Mouse (Mus musculus) heart, adult 2 months (tissue): ENCODE measurements around the gene Zcchc7.

ENCODE experiments used
- CTCF ChIP-seq: fragments of 200-600 bp; IDR thresholded peaks from 2 replicates; pipeline ENCODE4 v1.8.1; 2022; ENCODE audit warnings: antibody characterized with exemption, mild to moderate bottlenecking, moderate library complexity
- EP300 ChIP-seq: fragments of 200-500 bp; IDR thresholded peaks from 2 replicates; pipeline ENCODE4 v1.6.1; 2011; ENCODE audit warnings: low read depth, low read length, control low read depth; ENCODE audit not compliant: insufficient read depth
- POLR2A ChIP-seq: fragments of 200-500 bp; IDR thresholded peaks from 2 replicates; pipeline ENCODE4 v1.6.1; 2011; ENCODE audit warnings: mild to moderate bottlenecking, low read depth, low read length, control low read depth; ENCODE audit not compliant: insufficient read depth

DNA sequence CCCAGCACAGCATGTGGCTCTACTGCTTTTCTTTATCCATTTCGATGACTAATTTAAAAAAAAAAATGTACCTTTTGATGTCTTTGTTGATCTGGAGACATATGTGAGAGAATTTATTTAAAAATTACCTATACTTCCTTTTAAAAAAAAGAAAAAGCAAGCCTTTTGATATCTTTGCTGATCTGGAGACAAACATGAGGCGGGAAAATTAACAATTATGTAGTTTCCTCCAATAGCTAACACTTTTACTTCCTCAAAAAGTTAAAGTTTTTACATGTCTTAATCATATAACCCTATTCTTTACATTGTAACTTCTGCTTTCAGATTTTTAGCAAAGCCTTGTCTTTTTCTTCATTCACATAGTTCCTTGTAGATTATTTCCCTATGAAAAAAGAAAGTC, 155.2 kb downstream of the Zcchc7 start:
- TF ChIP-seq CTCF (no peak), POLR2A (no peak), EP300 (no peak)
